Mouse (Mus musculus): ENCODE measurements around the gene Tas2r136. TPM values are rescaled to one million over a fixed set of nuclear protein-coding genes. Genes with fewer than 3 reads are reported as not detected.

Gene Tas2r136
- not detected in 2 replicates for polyA plus RNA-seq (2015; fragmentation: Nextera tagmentation; extraction: Ambion mirVana)

DNA sequence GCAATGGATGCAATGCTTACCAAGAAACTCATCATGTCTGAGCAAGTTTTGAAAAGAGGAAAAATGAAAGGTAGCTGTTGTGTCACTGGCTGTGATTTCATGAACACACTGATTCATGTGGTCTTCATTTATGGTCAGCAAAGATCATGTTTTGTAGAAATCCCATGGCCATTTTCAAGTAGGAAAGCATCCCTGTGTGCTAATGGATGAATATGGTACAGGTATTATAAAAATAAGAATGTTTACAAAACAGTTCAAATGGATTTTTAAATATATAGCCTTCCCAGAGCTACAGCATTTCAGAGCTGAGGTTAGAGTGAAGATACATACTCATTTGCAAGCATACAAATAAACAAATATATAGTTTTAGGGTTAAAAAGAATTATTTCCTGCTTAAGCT, at the start of gene Tas2r136:
TSS of gene Tas2r136 (minus strand) at position 101 of the 400 bp plus-strand sequence.
- Histone ChIP-seq H3K27me3 (ENCODE audit: insufficient read depth, low read length) (no peaks in the 10 kb centered on the region), H3K9me3 (ENCODE audit: low read length) (no peaks in the 10 kb centered on the region), H3K4me3 (ENCODE audit: low read length) (no peak within 1 kb of the TSS), H3K4me2 (replicated peaks; ENCODE audit: low read depth, low read length) (no peak within 1 kb of the TSS), H3K9ac (replicated peaks; ENCODE audit: low read length) (no peak within 1 kb of the TSS), H3K4me1 (ENCODE audit: insufficient read depth, low read length) (no peaks in the 10 kb centered on the region), H3K36me3 (ENCODE audit: insufficient read depth, low read length) (no peaks in the 10 kb centered on the region), H3K27ac (ENCODE audit: low read length) (no peak within 1 kb of the TSS)
- no peak for ATAC-seq (ENCODE audit: low FRiP score, low TSS enrichment)

DNA sequence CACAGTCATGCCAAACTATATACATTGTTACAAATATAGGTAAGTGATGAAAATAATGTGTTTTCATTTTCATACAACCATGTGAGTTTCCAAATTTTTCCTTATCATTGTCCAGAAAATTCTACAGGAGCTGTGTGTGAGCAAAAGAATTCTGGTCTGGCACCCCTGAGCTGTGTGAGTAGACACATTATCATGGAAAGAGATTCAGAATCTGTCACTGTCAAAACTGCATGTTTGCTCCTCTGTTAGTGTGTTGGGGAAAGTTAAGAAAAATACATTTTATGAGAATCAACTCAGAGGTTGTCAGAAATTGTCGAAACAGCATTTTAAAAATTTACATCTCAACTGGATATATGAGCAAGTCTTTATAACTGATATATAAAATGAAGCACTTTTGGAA, 24.6 kb upstream of the Tas2r136 start, which contains the start of gene Tas2r117:
TSS of gene Tas2r117 (plus strand) at position 301 of the 400 bp plus-strand sequence.
- WGBS = 71% methylated on average over 1 of the region's 1 CpGs
- ATAC-seq (ENCODE audit: low FRiP score, low TSS enrichment) = no peak
- H3K4me2 ChIP-seq (replicated peaks; ENCODE audit: low read depth, low read length) = no peak within 1 kb of the TSS
- H3K27ac ChIP-seq (ENCODE audit: low read length) = no peak within 1 kb of the TSS
- H3K36me3 ChIP-seq (ENCODE audit: insufficient read depth, low read length) = no peaks in the 10 kb centered on the region
- H3K4me3 ChIP-seq (ENCODE audit: low read length) = no peak within 1 kb of the TSS
- no peaks in the 10 kb centered on the region for H3K27me3 ChIP-seq (ENCODE audit: insufficient read depth, low read length)
- no peaks in the 10 kb centered on the region for H3K4me1 ChIP-seq (ENCODE audit: insufficient read depth, low read length)
- no peak within 1 kb of the TSS for H3K9ac ChIP-seq (replicated peaks; ENCODE audit: low read length)
- H3K9me3 ChIP-seq (ENCODE audit: low read length) = no peaks in the 10 kb centered on the region

DNA sequence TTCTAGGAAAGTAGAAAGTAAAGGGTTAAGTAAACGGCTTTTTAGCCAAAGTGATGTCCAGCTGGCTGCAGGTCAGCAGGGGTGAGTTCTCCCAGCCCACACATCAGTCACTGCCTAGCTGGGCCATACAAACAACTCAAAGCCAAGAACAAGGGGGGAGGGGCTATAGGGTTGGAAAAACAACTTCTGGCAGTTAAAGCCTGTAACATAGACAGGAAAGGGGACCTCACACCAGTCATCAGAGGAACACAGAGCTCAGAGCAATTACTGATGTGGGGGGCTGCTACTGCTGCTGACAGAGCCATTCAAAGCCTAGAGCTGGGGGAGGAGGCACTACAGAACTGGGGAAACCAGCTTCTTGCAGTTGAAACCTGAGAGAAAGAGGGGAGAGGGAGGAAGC, 17.4 kb upstream of the Tas2r136 start:
- H3K4me1 ChIP-seq (ENCODE audit: insufficient read depth, low read length) = 0 out of 2 replicates have a peak, but pooled peaks cover 2% of the 10 kb centered on the region
- no peaks in the 10 kb centered on the region for H3K27me3 ChIP-seq (ENCODE audit: insufficient read depth, low read length)
- no peaks in the 10 kb centered on the region for H3K36me3 ChIP-seq (ENCODE audit: insufficient read depth, low read length)
- no peak overlapping the region for H3K4me3 ChIP-seq (ENCODE audit: low read length)
- no peak overlapping the region for H3K4me2 ChIP-seq (replicated peaks; ENCODE audit: low read depth, low read length)
- H3K9me3 ChIP-seq (ENCODE audit: low read length) = peaks cover 21% of the 10 kb centered on the region
- H3K27ac ChIP-seq (ENCODE audit: low read length) = 0 out of 2 replicates have a peak overlapping the region, but pooled peaks have one; percentile 59
- peak; percentile 95 for ATAC-seq (ENCODE audit: low FRiP score, low TSS enrichment)
- H3K9ac ChIP-seq (replicated peaks; ENCODE audit: low read length) = no peak overlapping the region
- WGBS = 9% methylated on average over 1 of the region's 1 CpGs

DNA sequence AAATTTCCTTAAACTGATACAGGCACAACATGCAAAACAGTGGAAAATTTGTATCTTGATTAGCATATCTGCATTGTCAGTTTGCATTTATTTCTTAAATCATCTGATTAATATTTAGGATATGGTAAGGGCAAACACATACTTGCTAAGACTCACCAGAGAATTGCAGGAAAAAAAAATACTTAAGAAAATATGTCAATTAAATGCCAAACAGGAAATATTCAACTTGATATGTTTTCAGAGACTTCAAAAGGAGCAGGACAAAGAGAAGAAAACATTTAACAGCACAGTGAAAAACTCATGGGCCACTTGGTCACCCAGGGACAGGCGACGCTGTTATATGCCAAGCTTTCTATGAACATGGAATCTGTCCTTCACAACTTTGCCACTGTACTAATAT, 16.1 kb downstream of the Tas2r136 start, which contains the start of gene Tas2r102:
TSS of gene Tas2r102 (plus strand) at position 301 of the 400 bp plus-strand sequence.
- no peak within 1 kb of the TSS for H3K4me2 ChIP-seq (replicated peaks; ENCODE audit: low read depth, low read length)
- 89% methylated on average over 2 of the region's 2 CpGs for WGBS
- no peaks in the 10 kb centered on the region for H3K27me3 ChIP-seq (ENCODE audit: insufficient read depth, low read length)
- H3K27ac ChIP-seq (ENCODE audit: low read length) = no peak within 1 kb of the TSS
- no peaks in the 10 kb centered on the region for H3K9me3 ChIP-seq (ENCODE audit: low read length)
- no peak within 1 kb of the TSS for H3K4me3 ChIP-seq (ENCODE audit: low read length)
- no peaks in the 10 kb centered on the region for H3K4me1 ChIP-seq (ENCODE audit: insufficient read depth, low read length)
- no peaks in the 10 kb centered on the region for H3K36me3 ChIP-seq (ENCODE audit: insufficient read depth, low read length)
- no peak for ATAC-seq (ENCODE audit: low FRiP score, low TSS enrichment)
- H3K9ac ChIP-seq (replicated peaks; ENCODE audit: low read length) = no peak within 1 kb of the TSS

DNA sequence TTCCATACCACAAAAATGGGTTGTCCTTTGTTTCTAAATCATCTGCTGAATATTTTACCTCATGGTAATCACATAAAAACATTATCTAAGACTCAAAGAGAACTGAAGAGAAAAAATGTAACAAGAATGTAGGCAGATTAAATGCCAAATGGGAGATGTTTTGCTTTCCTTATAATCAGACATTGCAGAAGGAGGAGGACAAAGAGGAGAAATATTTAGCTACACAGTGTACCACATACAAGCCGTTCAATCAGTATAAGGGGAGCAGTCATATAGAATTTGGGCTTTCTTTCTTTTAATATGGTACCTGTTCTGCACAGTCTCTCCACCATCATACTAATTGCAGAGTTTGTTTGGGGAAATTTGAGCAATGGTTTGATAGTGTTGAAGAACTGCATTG, 23.5 kb downstream of the Tas2r136 start, which contains the start of gene Tas2r124:
TSS of gene Tas2r124 (plus strand) at position 301 of the 400 bp plus-strand sequence.
- no peak within 1 kb of the TSS for H3K4me3 ChIP-seq (ENCODE audit: low read length)
- H3K36me3 ChIP-seq (ENCODE audit: insufficient read depth, low read length) = no peaks in the 10 kb centered on the region
- WGBS = 89% methylated on average over 1 of the region's 1 CpGs
- no peak within 1 kb of the TSS for H3K9ac ChIP-seq (replicated peaks; ENCODE audit: low read length)
- H3K27ac ChIP-seq (ENCODE audit: low read length) = no peak within 1 kb of the TSS
- H3K9me3 ChIP-seq (ENCODE audit: low read length) = no peaks in the 10 kb centered on the region
- H3K4me2 ChIP-seq (replicated peaks; ENCODE audit: low read depth, low read length) = no peak within 1 kb of the TSS
- no peaks in the 10 kb centered on the region for H3K4me1 ChIP-seq (ENCODE audit: insufficient read depth, low read length)
- no peak for ATAC-seq (ENCODE audit: low FRiP score, low TSS enrichment)
- H3K27me3 ChIP-seq (ENCODE audit: insufficient read depth, low read length) = no peaks in the 10 kb centered on the region

DNA sequence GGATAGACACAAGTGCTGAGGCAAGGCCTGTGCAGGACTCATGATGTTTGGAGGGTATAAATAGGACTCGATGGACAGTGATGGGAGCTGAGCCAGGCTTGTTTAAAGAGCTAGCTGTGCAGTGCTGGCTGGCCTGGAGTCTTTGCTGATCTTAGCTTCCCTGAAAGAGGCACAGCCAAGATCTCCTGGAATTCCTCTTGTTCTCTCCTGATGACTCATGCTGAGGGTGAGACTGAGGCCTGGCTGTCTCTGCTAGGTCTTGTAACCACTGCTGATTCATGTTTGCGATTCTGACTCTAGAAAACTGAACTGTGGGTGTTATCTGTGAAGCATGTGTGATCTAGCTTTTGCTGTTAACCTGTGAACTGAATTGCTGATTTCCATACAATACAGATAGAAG, 27.8 kb downstream of the Tas2r136 start:
- Histone ChIP-seq H3K9ac (replicated peaks; ENCODE audit: low read length) (no peak overlapping the region), H3K27ac (ENCODE audit: low read length) (no peak overlapping the region), H3K27me3 (ENCODE audit: insufficient read depth, low read length) (no peaks in the 10 kb centered on the region), H3K4me3 (ENCODE audit: low read length) (no peak overlapping the region), H3K4me1 (ENCODE audit: insufficient read depth, low read length) (no peaks in the 10 kb centered on the region), H3K9me3 (ENCODE audit: low read length) (no peaks in the 10 kb centered on the region), H3K4me2 (replicated peaks; ENCODE audit: low read depth, low read length) (no peak overlapping the region), H3K36me3 (ENCODE audit: insufficient read depth, low read length) (no peaks in the 10 kb centered on the region)
- no peak for ATAC-seq (ENCODE audit: low FRiP score, low TSS enrichment)
- WGBS = 91% methylated on average over 2 of the region's 2 CpGs

DNA sequence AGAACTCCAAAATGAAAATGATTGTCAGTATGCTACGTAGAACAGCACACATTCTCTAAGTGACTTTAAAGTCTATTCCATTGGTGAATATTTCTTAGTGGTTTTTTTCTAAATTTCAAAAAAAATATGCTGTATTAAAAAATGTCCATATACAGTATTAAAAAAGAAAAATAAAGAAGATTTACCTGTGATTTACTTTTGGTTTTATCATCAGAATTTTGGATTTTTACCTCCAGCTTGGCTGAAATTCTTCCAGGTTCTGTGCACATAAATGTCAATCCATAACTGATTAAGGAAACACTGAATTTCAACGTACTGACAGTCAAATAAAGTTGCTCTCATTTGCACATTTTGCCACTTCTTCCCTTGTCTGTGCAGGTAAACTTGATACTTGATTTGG, 40.0 kb downstream of the Tas2r136 start, which contains the start of gene Tas2r115:
TSS of gene Tas2r115 (minus strand) at position 101 of the 400 bp plus-strand sequence.
- no peak for ATAC-seq (ENCODE audit: low FRiP score, low TSS enrichment)
- no peak within 1 kb of the TSS for H3K4me3 ChIP-seq (ENCODE audit: low read length)
- no peak within 1 kb of the TSS for H3K27ac ChIP-seq (ENCODE audit: low read length)

More for the DNA sequence above, 40.0 kb downstream of the Tas2r136 start, which contains the start of gene Tas2r115:
- Histone ChIP-seq H3K9ac (replicated peaks; ENCODE audit: low read length) (no peak within 1 kb of the TSS), H3K4me2 (replicated peaks; ENCODE audit: low read depth, low read length) (no peak within 1 kb of the TSS), H3K36me3 (ENCODE audit: insufficient read depth, low read length) (no peaks in the 10 kb centered on the region), H3K4me1 (ENCODE audit: insufficient read depth, low read length) (no peaks in the 10 kb centered on the region), H3K9me3 (ENCODE audit: low read length) (no peaks in the 10 kb centered on the region), H3K27me3 (ENCODE audit: insufficient read depth, low read length) (no peaks in the 10 kb centered on the region)
- WGBS = 76% methylated on average over 2 of the region's 2 CpGs

Other genes with a start within 250 kb of the Tas2r136 start
- gene Prh1, start 208.4 kb downstream of the Tas2r136 start, polyA plus RNA-seq (2015; fragmentation: Nextera tagmentation; extraction: Ambion mirVana) = not detected in 2 replicates
- gene Prp2, start 182.2 kb downstream of the Tas2r136 start, polyA plus RNA-seq (2015; fragmentation: Nextera tagmentation; extraction: Ambion mirVana) = not detected in 2 replicates
- not detected in 2 replicates for gene A630073D07Rik, start 126.6 kb downstream of the Tas2r136 start, polyA plus RNA-seq (2015; fragmentation: Nextera tagmentation; extraction: Ambion mirVana)
- not detected in 2 replicates for gene Tas2r120, start 121.2 kb downstream of the Tas2r136 start, polyA plus RNA-seq (2015; fragmentation: Nextera tagmentation; extraction: Ambion mirVana)
- not detected in 2 replicates for gene Tas2r121, start 77.2 kb downstream of the Tas2r136 start, polyA plus RNA-seq (2015; fragmentation: Nextera tagmentation; extraction: Ambion mirVana)
- gene Tas2r122, start 66.2 kb downstream of the Tas2r136 start, polyA plus RNA-seq (2015; fragmentation: Nextera tagmentation; extraction: Ambion mirVana) = not detected in 2 replicates
- not detected in 2 replicates for gene Tas2r115, start 40.1 kb downstream of the Tas2r136 start, polyA plus RNA-seq (2015; fragmentation: Nextera tagmentation; extraction: Ambion mirVana)
- not detected in 2 replicates for gene Tas2r124, start 23.4 kb downstream of the Tas2r136 start, polyA plus RNA-seq (2015; fragmentation: Nextera tagmentation; extraction: Ambion mirVana)
- not detected in 2 replicates for gene Tas2r102, start 16.0 kb downstream of the Tas2r136 start, polyA plus RNA-seq (2015; fragmentation: Nextera tagmentation; extraction: Ambion mirVana)
- gene Tas2r117, start 24.7 kb upstream of the Tas2r136 start, polyA plus RNA-seq (2015; fragmentation: Nextera tagmentation; extraction: Ambion mirVana) = not detected in 2 replicates
- not detected in 2 replicates for gene Tas2r123, start 69.0 kb upstream of the Tas2r136 start, polyA plus RNA-seq (2015; fragmentation: Nextera tagmentation; extraction: Ambion mirVana)
- not detected in 2 replicates for gene Tas2r116, start 77.3 kb upstream of the Tas2r136 start, polyA plus RNA-seq (2015; fragmentation: Nextera tagmentation; extraction: Ambion mirVana)
- not detected in 2 replicates for gene Tas2r110, start 89.8 kb upstream of the Tas2r136 start, polyA plus RNA-seq (2015; fragmentation: Nextera tagmentation; extraction: Ambion mirVana)
- not detected in 2 replicates for gene Tas2r113, start 114.8 kb upstream of the Tas2r136 start, polyA plus RNA-seq (2015; fragmentation: Nextera tagmentation; extraction: Ambion mirVana)
- not detected in 2 replicates for gene Tas2r125, start 131.5 kb upstream of the Tas2r136 start, polyA plus RNA-seq (2015; fragmentation: Nextera tagmentation; extraction: Ambion mirVana)
- not detected in 2 replicates for gene Tas2r129, start 172.9 kb upstream of the Tas2r136 start, polyA plus RNA-seq (2015; fragmentation: Nextera tagmentation; extraction: Ambion mirVana)
- gene Tas2r131, start 179.8 kb upstream of the Tas2r136 start, polyA plus RNA-seq (2015; fragmentation: Nextera tagmentation; extraction: Ambion mirVana) = not detected in 2 replicates
- gene Tas2r109, start 202.8 kb upstream of the Tas2r136 start, polyA plus RNA-seq (2015; fragmentation: Nextera tagmentation; extraction: Ambion mirVana) = not detected in 2 replicates